Mouse (Mus musculus) forebrain, embryonic 11.5 days (tissue): ENCODE measurements around the gene Pdap1. TPM values are rescaled to one million over a fixed set of nuclear protein-coding genes. Genes with fewer than 3 reads are reported as not detected.
A peak's percentile ranks its signal among the peaks of the same experiment; 100 is the strongest.
"Not testable (repeated sequence)": the region's sequence is repeated elsewhere in the genome, so short reads cannot be mapped to it uniquely, and the experiment has no call there.

ENCODE experiments used
- ATAC-seq: fragments of 200-750 bp; cut with Nextera tagmentation; replicated peaks from 2 replicates; pipeline ENCODE4 v1.8.0; 2017; ENCODE audit warnings: moderate TSS enrichment; ENCODE audit not compliant: low FRiP score
- DNase-seq: peaks from one replicate; pipeline ENCODE4 v3.0.0-alpha.2; 2017; ENCODE audit warnings: low spot score
- H3K27ac ChIP-seq: fragments of 300-500 bp; sonication (generic); 2 replicates; pipeline ENCODE4 v1.5.1; 2014; ENCODE audit warnings: low read depth, low read length
- H3K27me3 ChIP-seq: fragments of 300-500 bp; sonication (generic); 2 replicates; pipeline ENCODE4 v1.6.1; 2014; ENCODE audit warnings: mild to moderate bottlenecking, low read length, mixed read lengths; ENCODE audit not compliant: control insufficient read depth, insufficient read depth
- H3K36me3 ChIP-seq: fragments of 300-500 bp; sonication (generic); 2 replicates; pipeline ENCODE4 v1.6.1; 2014; ENCODE audit warnings: mild to moderate bottlenecking, low read length, moderate library complexity, mixed read lengths; ENCODE audit not compliant: control insufficient read depth, insufficient read depth
- H3K4me1 ChIP-seq: fragments of 300-500 bp; sonication (generic); replicated peaks from 2 replicates; pipeline ENCODE4 v1.6.1; 2014; ENCODE audit warnings: low read length, mixed read lengths; ENCODE audit not compliant: control insufficient read depth, insufficient read depth
- H3K4me2 ChIP-seq: fragments of 300-500 bp; sonication (generic); 2 replicates; pipeline ENCODE4 v1.6.1; 2014; ENCODE audit warnings: low read depth, mild to moderate bottlenecking, low read length, moderate library complexity, mixed read lengths; ENCODE audit not compliant: severe bottlenecking
- H3K4me3 ChIP-seq: fragments of 300-500 bp; sonication (generic); 2 replicates; pipeline ENCODE4 v1.5.1; 2014; ENCODE audit warnings: low read depth, low read length
- H3K9ac ChIP-seq: fragments of 300-500 bp; sonication (generic); 2 replicates; pipeline ENCODE4 v1.6.1; 2014; ENCODE audit warnings: low read length
- H3K9me3 ChIP-seq: fragments of 300-500 bp; sonication (generic); 2 replicates; pipeline ENCODE4 v1.6.1; 2016; ENCODE audit warnings: low read length, mixed read lengths; ENCODE audit not compliant: control insufficient read depth
- WGBS: fragments of 180-500 bp; shearing (Covaris S2); extraction: QIAGEN DNeasy Blood & Tissue Kit; methylation state at CpG from one replicate; pipeline ENCODE4 v1.1.7; 2014; 5-methylcytosine and 5-hydroxymethylcytosine counted together
- polyA plus RNA-seq: library from polyadenylated mRNA; unstranded; fragments of >200 nt; fragmentation: Nextera tagmentation; extraction: Ambion mirVana; gene quantifications from 2 replicates; pipeline ENCODE4 v1.2.1, GENCODE M21; 2014

Pdap1 gene
- polyA plus RNA-seq, 1 experiment from 2014 or later: 135 TPM

DNA sequence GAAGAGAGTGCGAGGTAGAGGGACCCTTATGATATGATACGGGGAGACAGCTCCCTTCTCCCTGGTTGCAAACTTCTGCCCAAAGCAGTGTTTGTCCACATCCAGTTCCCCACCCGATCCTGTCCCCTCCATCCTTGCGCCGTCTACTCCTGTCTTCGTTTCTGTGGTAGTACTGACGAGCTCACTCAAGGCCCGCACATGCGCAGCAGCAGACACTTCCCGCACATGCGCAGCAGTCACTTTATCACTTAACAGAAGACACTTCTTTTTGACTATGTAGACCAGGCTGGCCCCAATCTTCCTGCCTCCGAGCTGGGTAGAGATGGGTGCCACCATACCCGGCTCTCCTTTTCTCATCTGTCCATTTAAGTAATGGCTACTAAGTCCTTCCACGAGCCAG lies 21.3 kb upstream of the Pdap1 start:
- Histone ChIP-seq H3K9ac (no peak overlapping the region), H3K4me2 (no peak overlapping the region), H3K36me3 (peaks cover 3% of the 10 kb centered on the region; the same call in 1 of the 2 replicates), H3K27me3 (no peaks in the 10 kb centered on the region), H3K4me1 (peaks cover 3% of the 10 kb centered on the region; the same call in 1 of the 2 replicates), H3K9me3 (no peaks in the 10 kb centered on the region), H3K4me3 (no peak overlapping the region), H3K27ac (no peak overlapping the region)
- 94% methylated on average over 14 of the region's 14 CpGs for WGBS
- DNase-seq: no peak
- no peak for ATAC-seq

DNA sequence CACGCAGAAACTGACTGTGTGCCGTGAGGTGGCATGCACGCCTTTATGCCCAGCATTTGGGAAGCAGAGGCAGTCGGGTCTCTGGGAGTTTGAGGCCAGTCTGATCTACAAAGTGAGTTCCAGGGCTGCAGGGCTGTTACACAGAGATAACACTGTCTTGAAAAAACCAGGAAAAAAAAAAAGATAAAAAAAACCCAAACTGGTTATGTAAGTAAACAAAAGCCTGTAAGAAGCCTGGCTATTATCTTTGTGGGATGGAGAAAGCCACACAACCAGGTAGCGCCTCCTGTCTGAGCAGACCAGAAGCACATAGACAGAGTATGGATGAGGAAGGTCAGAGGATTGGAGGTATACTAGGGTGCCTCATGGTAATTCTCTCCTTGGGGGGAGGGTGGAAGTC lies 12.7 kb upstream of the Pdap1 start:
- peaks cover 4% of the 10 kb centered on the region; the same call in 1 of the 2 replicates for H3K36me3 ChIP-seq
- no peaks in the 10 kb centered on the region for H3K9me3 ChIP-seq
- ATAC-seq (no peak), DNase-seq (no peak)
- no peak overlapping the region for H3K9ac ChIP-seq
- no peaks in the 10 kb centered on the region for H3K27me3 ChIP-seq
- no peak overlapping the region for H3K27ac ChIP-seq
- no peak overlapping the region for H3K4me3 ChIP-seq
- H3K4me1 ChIP-seq: no peaks in the 10 kb centered on the region
- no peak overlapping the region for H3K4me2 ChIP-seq
- WGBS: 92% methylated on average over 5 of the region's 5 CpGs

DNA sequence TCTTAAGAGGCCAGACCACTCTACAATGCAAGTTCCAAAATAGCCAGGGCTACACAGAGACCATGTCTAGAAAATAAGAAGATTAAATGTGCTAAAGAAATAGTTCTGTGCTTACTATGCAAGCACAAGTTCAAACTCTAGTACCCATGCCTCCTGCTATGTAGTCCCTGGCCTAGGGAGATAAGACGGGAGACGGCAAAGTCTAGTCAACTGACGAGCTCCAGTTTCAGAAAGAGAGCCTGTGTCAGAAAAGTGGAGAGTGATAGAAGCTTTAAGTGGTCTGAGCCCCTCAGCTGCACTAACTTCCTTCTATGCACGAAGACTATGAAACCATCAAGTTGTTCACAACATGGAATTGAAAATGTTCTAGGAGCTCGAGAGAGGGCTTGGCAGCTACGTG lies 9.3 kb upstream of the Pdap1 start:
- no peaks in the 10 kb centered on the region for H3K27me3 ChIP-seq
- H3K27ac ChIP-seq: no peak overlapping the region
- no peak overlapping the region for H3K9ac ChIP-seq
- no peaks in the 10 kb centered on the region for H3K9me3 ChIP-seq
- no peak overlapping the region for H3K4me2 ChIP-seq
- ATAC-seq (no peak), DNase-seq (no peak)
- H3K4me1 ChIP-seq: no peaks in the 10 kb centered on the region
- H3K36me3 ChIP-seq: peaks cover 23% of the 10 kb centered on the region
- 91% methylated on average over 6 of the region's 6 CpGs for WGBS
- H3K4me3 ChIP-seq: no peak overlapping the region

DNA sequence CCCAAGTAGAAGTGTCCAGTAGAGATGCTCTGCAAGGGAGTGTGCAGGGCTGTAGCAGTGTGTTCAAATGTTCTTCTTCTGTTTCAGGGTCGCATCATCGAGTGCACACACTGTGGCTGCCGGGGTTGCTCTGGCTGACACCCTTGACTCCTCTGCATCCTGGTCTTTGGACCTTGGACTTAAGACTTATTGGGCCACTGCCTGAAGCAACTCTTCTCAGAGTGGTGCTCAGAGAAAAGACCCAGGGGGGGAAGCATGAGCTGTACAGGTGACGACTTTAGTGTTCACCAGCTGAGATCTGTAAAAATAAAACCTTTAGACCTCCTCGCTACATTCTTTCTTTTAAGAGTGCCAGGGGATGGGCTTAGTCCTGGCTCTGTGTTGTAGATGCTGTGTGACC lies 7.7 kb upstream of the Pdap1 start:
- no peak for DNase-seq
- H3K9ac ChIP-seq: no peak overlapping the region
- H3K9me3 ChIP-seq: no peaks in the 10 kb centered on the region
- H3K27me3 ChIP-seq: no peaks in the 10 kb centered on the region
- WGBS: 90% methylated on average over 5 of the region's 5 CpGs
- no peaks in the 10 kb centered on the region for H3K4me1 ChIP-seq
- no peak overlapping the region for H3K4me2 ChIP-seq
- peaks cover 27% of the 10 kb centered on the region for H3K36me3 ChIP-seq
- no peak for ATAC-seq
- no peak overlapping the region for H3K4me3 ChIP-seq
- no peak overlapping the region for H3K27ac ChIP-seq

DNA sequence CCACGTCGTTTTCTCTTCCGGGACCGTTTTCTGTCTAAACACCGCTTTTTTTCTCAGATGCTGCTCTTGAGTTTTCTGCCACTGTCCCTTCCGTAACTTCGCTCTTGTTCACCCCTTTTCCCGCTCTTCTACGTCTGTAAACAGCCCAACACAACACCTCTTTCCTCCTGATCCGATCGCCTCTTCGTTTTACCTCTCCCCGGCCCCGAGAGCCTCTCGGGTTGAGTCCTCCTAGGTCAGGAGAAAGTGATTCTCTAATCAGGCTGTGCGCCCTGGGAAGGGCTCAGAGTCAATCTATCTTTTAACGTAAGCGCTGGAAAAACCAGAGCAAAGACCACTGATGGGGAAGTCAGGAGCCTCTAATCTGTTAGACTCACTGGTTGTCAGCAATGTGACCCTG lies 573 bp upstream of the Pdap1 start:
- Histone ChIP-seq H3K9ac (peak overlapping the region; percentile 91), H3K4me1 (peaks cover 11% of the 10 kb centered on the region), H3K36me3 (peaks cover 9% of the 10 kb centered on the region; the same call in 1 of the 2 replicates), H3K27me3 (no peaks in the 10 kb centered on the region), H3K9me3 (no peaks in the 10 kb centered on the region), H3K27ac (peak overlapping the region; percentile 78; the same call in 1 of the 2 replicates), H3K4me3 (peak overlapping the region; percentile 93), H3K4me2 (peak overlapping the region; percentile 54)
- WGBS: 1% methylated on average over 18 of the region's 18 CpGs
- no peak for DNase-seq
- 0 out of 2 replicates have a peak, but pooled peaks have one; percentile 14 for ATAC-seq

DNA sequence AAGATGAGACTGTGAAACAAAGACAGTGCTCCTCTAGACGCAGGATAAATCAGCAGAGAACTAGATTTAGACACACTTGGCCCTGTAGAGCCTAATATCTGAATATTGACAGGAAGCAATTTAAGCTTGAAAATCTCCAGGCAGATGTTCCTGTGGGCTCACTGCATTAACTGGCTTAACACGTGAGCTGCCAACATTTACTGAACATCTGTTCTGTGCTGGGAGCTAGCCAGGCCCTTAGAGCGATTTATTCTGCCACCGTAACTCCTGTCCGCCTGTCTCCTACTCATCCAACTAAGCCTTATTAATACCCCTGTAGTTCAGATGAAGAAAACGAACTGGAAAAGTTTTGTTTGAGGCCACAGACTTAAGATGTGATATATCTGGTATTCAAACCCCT lies 1.2 kb downstream of the Pdap1 start:
- peak overlapping the region; percentile 93 for H3K4me3 ChIP-seq
- H3K27ac ChIP-seq: no peak overlapping the region
- no peaks in the 10 kb centered on the region for H3K9me3 ChIP-seq
- DNase-seq (no peak), ATAC-seq (no peak)
- peak overlapping the region; percentile 91 for H3K9ac ChIP-seq
- no peaks in the 10 kb centered on the region for H3K27me3 ChIP-seq
- H3K36me3 ChIP-seq: peaks cover 8% of the 10 kb centered on the region; the same call in 1 of the 2 replicates
- whole genome bisulfite sequencing: 27% methylated on average over 6 of the region's 6 CpGs
- peaks cover 11% of the 10 kb centered on the region for H3K4me1 ChIP-seq
- H3K4me2 ChIP-seq: peak overlapping the region; percentile 82

DNA sequence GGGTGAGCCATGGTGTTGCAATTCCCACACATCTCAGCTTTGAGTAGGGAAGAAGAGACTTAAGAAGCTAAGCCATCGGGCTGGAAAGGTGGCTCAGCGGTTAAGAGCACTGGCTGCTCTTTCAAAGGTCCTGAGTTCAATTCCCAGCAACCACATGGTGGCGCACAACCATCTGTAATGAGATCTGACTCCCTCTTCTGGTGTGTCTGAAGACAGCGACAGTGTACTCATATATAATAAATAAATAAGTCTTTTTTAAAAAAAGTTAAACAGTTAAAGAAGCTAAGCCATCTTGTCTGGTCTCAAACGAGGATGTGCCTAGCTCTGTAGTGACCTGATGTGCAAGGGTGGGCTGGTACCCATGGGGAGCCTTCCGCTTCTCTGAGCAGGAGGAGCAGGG lies 6.8 kb downstream of the Pdap1 start:
- H3K4me2 ChIP-seq, H3K4me1 ChIP-seq, H3K27ac ChIP-seq, ATAC-seq, H3K27me3 ChIP-seq, DNase-seq, H3K9ac ChIP-seq, H3K9me3 ChIP-seq, H3K4me3 ChIP-seq: not testable (repeated sequence)
- 88% methylated on average over 6 of the region's 6 CpGs for WGBS
- H3K36me3 ChIP-seq: peaks cover 24% of the 10 kb centered on the region

DNA sequence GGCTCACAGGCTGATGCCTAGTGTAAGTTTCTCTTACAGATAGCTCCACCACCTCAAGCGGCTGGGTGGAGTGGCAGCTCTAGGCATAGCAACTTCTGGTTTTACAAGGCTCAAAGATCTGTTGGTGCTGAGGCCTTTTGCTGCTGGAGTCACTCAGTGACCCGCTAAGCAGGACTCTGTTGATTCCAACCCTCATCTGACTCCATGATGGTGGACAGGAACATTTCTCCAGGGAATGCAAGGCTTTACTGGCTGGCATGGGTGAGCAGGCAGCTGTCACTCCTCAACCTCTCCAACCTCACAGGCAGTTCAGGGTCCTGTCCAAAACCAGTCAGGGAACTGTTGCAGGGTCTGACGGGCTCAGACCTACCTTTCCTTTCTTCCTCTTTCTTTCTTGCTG lies 9.0 kb downstream of the Pdap1 start:
- Histone ChIP-seq H3K27me3 (no peaks in the 10 kb centered on the region), H3K9ac (no peak overlapping the region), H3K4me3 (no peak overlapping the region), H3K9me3 (no peaks in the 10 kb centered on the region), H3K36me3 (peaks cover 24% of the 10 kb centered on the region), H3K4me2 (no peak overlapping the region), H3K27ac (no peak overlapping the region), H3K4me1 (no peaks in the 10 kb centered on the region)
- 85% methylated on average over 3 of the region's 3 CpGs for WGBS
- ATAC-seq (no peak), DNase-seq (no peak)

DNA sequence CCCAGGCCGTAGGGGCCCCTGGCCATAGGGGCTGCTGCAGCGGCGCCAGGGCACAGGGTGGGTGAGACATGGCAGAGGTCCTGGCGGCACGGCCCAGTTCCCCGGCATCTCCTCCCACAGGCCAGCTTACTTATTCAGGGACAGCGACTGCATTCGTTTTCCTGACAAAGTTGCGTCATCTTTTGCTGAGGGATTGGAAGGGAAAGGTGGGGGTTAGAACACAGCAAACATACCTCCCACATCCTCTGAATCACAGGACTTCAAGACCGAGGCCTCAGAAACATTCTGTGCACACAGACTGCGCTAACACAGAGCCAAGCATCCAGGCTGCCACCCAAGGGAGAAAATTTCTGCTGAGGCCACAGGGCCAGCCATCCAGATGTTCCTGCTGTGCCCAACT lies 9.8 kb downstream of the Pdap1 start:
- H3K27me3 ChIP-seq: no peaks in the 10 kb centered on the region
- 94% methylated on average over 11 of the region's 11 CpGs for WGBS
- no peak overlapping the region for H3K4me2 ChIP-seq
- H3K9ac ChIP-seq: no peak overlapping the region
- H3K27ac ChIP-seq: no peak overlapping the region
- DNase-seq (no peak), ATAC-seq (no peak)
- peaks cover 24% of the 10 kb centered on the region for H3K36me3 ChIP-seq
- H3K4me1 ChIP-seq: no peaks in the 10 kb centered on the region
- H3K9me3 ChIP-seq: no peaks in the 10 kb centered on the region
- H3K4me3 ChIP-seq: no peak overlapping the region
